Comparison of ENCODE assay signal across 14 mouse cellular contexts in genomic region chr1:20677987-20678386, GRCm38 (mm10). TPM values are rescaled to one million over a fixed set of nuclear protein-coding genes. Genes with fewer than 3 reads are reported as not detected.
A peak's percentile ranks its signal among the peaks of the same experiment; 100 is the strongest.
DNase-seq lines count a peak whose midpoint lies in the region; ATAC-seq and TF ChIP-seq lines count a peak whose summit lies in the region.
"Had no signal": no experiment of that assay in that cellular context is flagged by ENCODE, and none has a peak within 500 bp of the region (broad histone marks: within the 10 kb centered on the region; RNA-seq: fewer than 3 reads in every experiment).

No protein-coding gene starts in this region.

- no peak overlapping the region for H3K9ac ChIP-seq in forebrain, embryonic 14.5 days (ENCODE audit: low read length)
- no peak overlapping the region for H3K9ac ChIP-seq in midbrain, embryonic 14.5 days (replicated peaks; ENCODE audit: low read length)

- no peaks in the 10 kb centered on the region for H3K79me2 ChIP-seq in C2C12 (ENCODE audit: control insufficient read depth, insufficient read depth)

- no peaks in the 10 kb centered on the region for H3K36me3 ChIP-seq in C2C12 (ENCODE audit: control insufficient read depth, insufficient read depth)
- H3K36me3 ChIP-seq in forebrain, embryonic 14.5 days (ENCODE audit: control insufficient read depth, insufficient read depth, low read length), result no peaks in the 10 kb centered on the region
- no peaks in the 10 kb centered on the region for H3K36me3 ChIP-seq in midbrain, embryonic 14.5 days (ENCODE audit: control insufficient read depth, insufficient read depth, low read length)

- TF ChIP-seq CTCF in C2C12 (IDR thresholded peaks at IDR 0.05; ENCODE audit: control insufficient read depth, insufficient read depth, insufficient read length), result no peak

- ATAC-seq in forebrain, embryonic 14.5 days, result no peak
- peak; percentile 40; the same call in 1 of the 2 replicates for ATAC-seq in midbrain, embryonic 14.5 days (ENCODE audit: low FRiP score, low TSS enrichment)

- H3K4me2 ChIP-seq in forebrain, embryonic 14.5 days (ENCODE audit: low read length), result no peak overlapping the region
- H3K4me2 ChIP-seq in midbrain, embryonic 14.5 days (ENCODE audit: low read length), result no peak overlapping the region

- peak; percentile 20 for DNase-seq in gastrocnemius, postnatal 10 days
- no peak for DNase-seq in gastrocnemius, postnatal 36 days
- peak; percentile 20 for DNase-seq in forebrain, embryonic 14.5 days (ENCODE audit: low spot score)
- peak; percentile 14 for DNase-seq in midbrain, embryonic 14.5 days
- DNase-seq in cerebellum, postnatal 10 days, result no peak
- DNase-seq in lung, postnatal 36 days, result no peak
- no peak for DNase-seq in spleen, adult 12 weeks (ENCODE audit: low spot score)
- DNase-seq: cerebellum, adult 9-11 months had no signal

- intact Hi-C loops in gastrocnemius, postnatal 36 days (cut with DNase I), result no loop called here

- H3K4me3 ChIP-seq in C2C12 (ENCODE audit: insufficient read depth, poor library complexity, severe bottlenecking), result no peak overlapping the region
- no peak overlapping the region for H3K4me3 ChIP-seq in forebrain, embryonic 14.5 days (ENCODE audit: low read depth, low read length)
- no peak overlapping the region for H3K4me3 ChIP-seq in midbrain, embryonic 14.5 days (replicated peaks; ENCODE audit: low read depth, low read length)

- no peak overlapping the region for H3ac ChIP-seq in C2C12 (ENCODE audit: control insufficient read depth, insufficient read length, low read depth)

- no peak overlapping the region for H3K27ac ChIP-seq in forebrain, embryonic 14.5 days (ENCODE audit: low read depth, low read length)
- H3K27ac ChIP-seq in midbrain, embryonic 14.5 days (replicated peaks; ENCODE audit: low read depth, low read length), result no peak overlapping the region

- no peaks in the 10 kb centered on the region for H3K9me3 ChIP-seq in forebrain, embryonic 14.5 days (replicated peaks; ENCODE audit: control insufficient read depth, low read length)
- no peaks in the 10 kb centered on the region for H3K9me3 ChIP-seq in midbrain, embryonic 14.5 days (ENCODE audit: control insufficient read depth, low read length)

- no peaks in the 10 kb centered on the region for H3K4me1 ChIP-seq in forebrain, embryonic 14.5 days (ENCODE audit: control insufficient read depth, insufficient read depth, low read length)
- H3K4me1 ChIP-seq in midbrain, embryonic 14.5 days (ENCODE audit: control insufficient read depth, insufficient read depth, low read length), result no peaks in the 10 kb centered on the region

- WGBS in forebrain, embryonic 14.5 days, result 4% methylated on average over 3 of the region's 3 CpGs
- 5% methylated on average over 3 of the region's 3 CpGs for WGBS in midbrain, embryonic 14.5 days

- H3K27me3 ChIP-seq in C2C12 (ENCODE audit: control insufficient read depth, insufficient read depth, insufficient read length), result no peaks in the 10 kb centered on the region
- H3K27me3 ChIP-seq in forebrain, embryonic 14.5 days (replicated peaks; ENCODE audit: control insufficient read depth, insufficient read depth, low read length), result no peaks in the 10 kb centered on the region
- H3K27me3 ChIP-seq in midbrain, embryonic 14.5 days (ENCODE audit: control insufficient read depth, insufficient read depth, low read length), result no peaks in the 10 kb centered on the region

- H3K79me3 ChIP-seq in C2C12 (ENCODE audit: low read depth), result no peaks in the 10 kb centered on the region

TF ChIP-seq in C2C12, 6 proteins besides CTCF, POLR2A, EP300 and RAD21:
- TF ChIP-seq MYOD1 (IDR thresholded peaks at IDR 0.05; ENCODE audit: control insufficient read depth, insufficient read length, low read depth), result peak; percentile 96
- TF ChIP-seq FOSL1 (IDR thresholded peaks at IDR 0.05; ENCODE audit: insufficient read depth, low read length, poor library complexity, severe bottlenecking), result no peak

RNA-seq across cellular contexts. Expression of gene Il17a, which starts 52.7 kb away (rescaled TPM):
- total RNA-seq in gastrocnemius, postnatal 10 days (2021), result not detected
- not detected for total RNA-seq in gastrocnemius, postnatal 36 days (2021)
- polyA plus RNA-seq in C2C12 (2012; fragmentation: generic; extraction: Trizol), result not detected
- polyA plus RNA-seq in forebrain, embryonic 14.5 days (2014; fragmentation: Nextera tagmentation; extraction: Ambion mirVana), result not detected in 2 replicates
- not detected in 2 replicates for polyA plus RNA-seq in midbrain, embryonic 14.5 days (2014; fragmentation: Nextera tagmentation; extraction: Ambion mirVana)
- total RNA-seq: heart, postnatal 14 days; liver, adult 2 months; megakaryocyte progenitor cell, adult 5-6 weeks had no signal
- polyA plus RNA-seq: frontal cortex, adult 2 months; liver, adult 2 months; stomach, embryonic 16.5 days had no signal

Comparison
In these comparisons a context has a peak if more than half of its experiments do, and no peak if none do; other contexts are left out.
1. DNase-seq: peak in gastrocnemius, postnatal 10 days (single experiment), forebrain, embryonic 14.5 days (single experiment) and midbrain, embryonic 14.5 days (single experiment); none in gastrocnemius, postnatal 36 days (0 of 2), cerebellum, postnatal 10 days (0 of 2), lung, postnatal 36 days (single experiment) and spleen, adult 12 weeks (single experiment).